Mouse (Mus musculus): ENCODE results near the gene Stox2.

The Stox2 gene

DNA sequence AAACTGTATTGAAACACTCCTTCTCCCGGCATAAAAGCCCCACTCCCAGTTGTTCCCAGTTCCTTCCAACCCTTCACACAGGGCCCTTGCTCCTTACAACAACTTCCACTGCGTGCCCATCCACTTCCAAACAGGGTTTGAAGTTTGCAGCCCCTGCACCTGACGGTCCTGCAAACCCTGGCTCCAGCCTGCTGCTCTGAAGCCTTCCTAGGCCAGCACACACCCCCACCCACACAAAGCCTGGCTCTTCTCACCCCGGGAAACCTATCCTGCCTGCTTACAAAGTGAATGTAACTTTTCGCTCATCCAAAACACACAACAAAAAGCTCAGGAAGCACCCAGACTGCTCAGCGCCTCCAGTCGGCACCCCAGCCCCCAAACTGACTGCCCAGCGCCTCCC lies 37.1 kb downstream of the Stox2 start:
- 38% methylated on average over 8 of the region's 8 CpGs for WGBS

DNA sequence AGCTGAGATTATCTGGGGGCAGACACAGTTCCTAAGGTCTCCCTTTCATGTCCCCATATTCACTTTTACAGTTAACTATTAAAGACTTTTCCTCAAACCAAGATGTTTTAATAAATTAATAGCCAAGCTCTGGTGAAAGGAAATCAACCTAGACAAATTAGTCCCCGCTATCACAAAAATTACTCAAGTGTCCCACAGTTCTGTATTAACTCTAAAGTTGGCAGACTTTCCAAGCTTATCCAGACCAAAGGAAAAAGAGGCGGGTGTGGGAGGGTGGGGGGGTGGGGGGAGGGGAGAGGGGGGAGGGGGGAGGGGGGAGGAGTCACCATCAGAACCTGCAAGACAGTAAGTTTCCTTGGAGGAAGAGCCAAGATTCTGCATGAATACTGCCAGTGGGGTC lies 41.3 kb downstream of the Stox2 start:
- WGBS: 90% methylated on average over 1 of the region's 2 CpGs

DNA sequence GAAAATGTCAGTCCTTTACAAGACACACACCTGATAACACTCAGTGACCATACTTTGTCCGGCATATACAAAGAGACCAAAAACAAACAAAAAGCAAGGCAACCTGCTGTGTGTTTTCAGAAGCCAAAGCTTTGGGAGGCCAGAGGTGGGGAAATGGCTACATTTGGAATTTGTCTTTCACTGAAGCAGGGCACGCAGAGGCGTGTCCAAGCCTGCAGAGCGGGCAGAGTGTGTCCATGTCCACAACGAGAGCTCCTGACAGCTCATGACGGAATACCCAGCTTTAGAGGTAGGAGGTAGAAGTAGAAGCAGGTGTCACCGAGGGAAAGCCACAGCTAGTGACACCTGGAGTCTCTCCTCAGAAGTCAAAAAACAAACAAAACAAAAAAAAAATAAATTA lies 53.2 kb downstream of the Stox2 start:
- 71% methylated on average over 7 of the region's 7 CpGs for WGBS

DNA sequence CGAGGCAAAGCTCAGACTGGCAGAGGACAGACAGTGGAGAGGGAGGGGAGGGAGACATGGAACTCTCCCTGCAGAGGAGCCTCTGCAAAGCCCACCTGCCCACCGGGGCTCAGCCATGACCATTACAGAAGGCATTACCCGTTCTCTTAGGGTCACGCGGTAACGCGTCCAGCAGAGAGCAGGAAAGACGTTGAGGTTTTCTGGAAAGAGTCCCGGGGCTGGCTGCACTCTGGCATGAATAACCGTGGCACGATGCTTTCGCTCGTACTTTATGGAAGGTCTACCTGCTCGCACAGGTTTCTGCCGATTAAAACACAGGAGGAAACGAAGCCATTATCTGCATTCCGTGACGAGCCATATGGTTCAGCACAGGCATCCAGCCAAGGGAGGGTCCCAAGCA lies 53.9 kb downstream of the Stox2 start:
- WGBS: 54% methylated on average over 18 of the region's 18 CpGs

DNA sequence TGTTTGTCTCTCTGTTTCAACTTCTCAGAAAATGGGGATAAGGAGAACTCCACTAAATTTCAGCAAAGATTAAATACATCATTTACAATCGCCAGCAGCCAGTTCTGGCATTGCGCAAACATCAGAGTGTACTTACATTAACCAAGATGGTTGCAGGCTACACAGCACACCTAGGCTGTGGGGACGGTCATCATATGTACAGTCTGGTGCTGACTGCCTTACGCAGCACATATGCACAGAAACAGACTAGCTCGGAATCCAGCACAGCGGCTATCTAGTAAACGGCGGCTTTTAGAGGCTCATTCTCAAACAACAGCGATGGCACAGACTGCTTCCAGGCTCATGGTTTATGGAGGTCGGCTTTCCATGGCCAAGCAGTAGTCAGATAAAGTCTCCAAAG lies 54.3 kb downstream of the Stox2 start:
- 84% methylated on average over 10 of the region's 10 CpGs for WGBS

DNA sequence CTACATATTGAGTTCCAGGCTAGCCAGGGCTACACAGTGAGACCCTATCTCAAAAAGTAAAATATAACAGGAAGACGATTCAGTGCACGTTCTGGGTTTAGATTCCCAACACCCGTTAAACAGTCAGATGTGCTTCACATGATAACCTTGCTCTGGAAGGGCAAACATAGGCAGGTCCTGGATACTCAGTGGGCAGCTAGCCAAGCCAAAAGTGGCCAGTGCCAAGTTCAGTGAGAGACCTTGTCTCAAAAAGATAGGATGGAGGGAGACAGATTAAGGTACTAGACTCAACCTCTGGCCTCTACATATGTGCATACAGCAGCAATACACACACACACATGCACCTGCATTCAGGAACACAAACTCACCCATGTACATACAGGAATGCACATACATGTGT lies 56.7 kb downstream of the Stox2 start:
- 77% methylated on average over 3 of the region's 3 CpGs for WGBS

DNA sequence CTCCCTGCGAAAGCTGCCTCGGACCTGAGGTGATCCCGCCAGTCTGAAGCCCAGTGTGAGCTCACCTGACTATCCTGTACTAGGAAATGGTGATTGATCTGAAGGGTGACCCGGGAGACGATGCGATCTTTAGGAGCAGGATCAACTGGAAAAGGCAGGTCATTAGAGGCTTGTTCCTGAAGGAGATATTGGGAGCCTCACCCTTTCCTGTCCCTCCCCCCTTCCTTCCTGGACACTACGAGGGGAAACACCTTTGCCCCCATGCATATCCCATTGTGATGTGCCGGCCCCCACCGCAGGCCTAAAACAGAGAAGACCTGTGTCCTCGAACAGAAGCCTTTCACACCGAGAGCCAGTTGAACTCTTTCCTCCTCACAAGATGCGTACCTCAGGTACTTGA lies 58.0 kb downstream of the Stox2 start:
- 77% methylated on average over 12 of the region's 12 CpGs for WGBS

DNA sequence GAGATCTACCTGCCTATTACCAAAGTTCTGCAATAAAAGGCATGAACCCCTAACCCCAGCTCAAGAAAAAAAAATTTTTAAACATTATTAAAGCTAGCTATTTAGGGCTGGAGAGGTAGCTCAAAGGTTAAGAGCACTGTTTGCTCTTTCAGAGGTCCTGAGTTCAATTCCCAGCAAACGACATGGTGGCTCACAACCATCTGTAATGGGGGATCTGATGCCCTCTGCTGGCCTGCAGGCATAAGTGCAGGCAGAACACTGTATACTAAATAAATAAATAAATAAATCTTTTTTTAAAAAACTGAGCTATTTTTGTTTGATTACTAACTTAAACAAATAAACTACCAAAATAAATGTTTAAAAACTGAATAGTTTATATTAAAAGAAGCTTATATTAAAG lies 60.4 kb downstream of the Stox2 start:
- 65% methylated on average over 1 of the region's 1 CpGs for WGBS

DNA sequence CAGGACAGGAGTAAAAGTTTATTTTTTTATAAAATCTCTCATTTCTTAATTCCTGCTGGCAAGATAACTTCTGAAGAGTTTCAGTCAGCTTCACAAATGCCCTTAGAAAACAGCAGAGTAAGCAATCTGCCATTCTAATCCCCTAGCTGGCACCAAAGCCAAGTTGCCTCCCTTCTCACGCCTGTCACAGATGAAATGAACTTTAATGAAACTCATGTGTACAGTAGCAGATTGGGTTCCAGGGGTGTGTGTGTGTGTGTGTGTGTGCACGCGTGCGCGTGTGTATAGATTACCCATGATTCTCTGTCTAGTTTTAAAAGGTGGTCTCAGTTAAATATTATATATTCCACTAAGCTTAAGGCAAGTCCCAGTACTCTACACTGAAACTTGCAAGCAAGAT lies 62.0 kb downstream of the Stox2 start:
- 64% methylated on average over 5 of the region's 5 CpGs for WGBS

DNA sequence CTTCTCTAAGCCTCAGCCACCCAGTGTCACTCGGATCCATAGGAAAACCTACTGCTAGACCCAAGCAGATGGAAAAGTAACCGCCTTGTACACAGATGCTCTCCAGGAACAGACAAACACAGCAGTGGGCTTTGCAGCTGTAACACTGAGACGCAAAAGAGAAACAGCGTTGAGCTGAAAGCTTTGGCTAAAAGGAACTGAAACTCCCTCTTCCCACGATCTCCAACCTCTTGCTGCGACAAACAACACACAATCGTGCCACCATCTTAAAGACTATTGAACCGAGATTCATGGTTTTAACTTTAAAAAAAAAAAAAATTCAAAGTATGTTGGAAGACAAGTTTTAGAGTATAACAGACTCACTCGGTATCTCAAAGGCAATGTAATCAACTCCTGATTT lies 62.5 kb downstream of the Stox2 start:
- 74% methylated on average over 9 of the region's 9 CpGs for WGBS

DNA sequence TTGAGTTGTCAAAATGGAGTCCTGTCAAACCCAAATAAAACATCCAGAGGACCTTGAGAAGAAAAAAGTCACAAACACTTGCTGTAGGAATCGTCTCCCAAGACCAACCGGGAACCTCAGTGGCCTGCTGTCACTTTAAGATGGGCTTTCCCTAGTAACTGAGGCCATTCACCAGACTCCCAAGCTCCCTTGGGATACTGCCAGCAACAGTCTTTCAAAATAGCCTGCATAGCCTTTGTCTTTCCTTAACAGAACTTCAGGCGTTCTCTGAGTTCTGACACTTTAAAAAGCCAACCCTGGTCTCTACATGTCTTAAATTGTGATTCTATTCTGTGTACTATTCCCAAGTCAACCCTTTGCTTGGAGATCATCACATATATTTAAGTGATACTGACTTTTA lies 64.9 kb downstream of the Stox2 start:
- WGBS: 48% methylated on average over 3 of the region's 3 CpGs

DNA sequence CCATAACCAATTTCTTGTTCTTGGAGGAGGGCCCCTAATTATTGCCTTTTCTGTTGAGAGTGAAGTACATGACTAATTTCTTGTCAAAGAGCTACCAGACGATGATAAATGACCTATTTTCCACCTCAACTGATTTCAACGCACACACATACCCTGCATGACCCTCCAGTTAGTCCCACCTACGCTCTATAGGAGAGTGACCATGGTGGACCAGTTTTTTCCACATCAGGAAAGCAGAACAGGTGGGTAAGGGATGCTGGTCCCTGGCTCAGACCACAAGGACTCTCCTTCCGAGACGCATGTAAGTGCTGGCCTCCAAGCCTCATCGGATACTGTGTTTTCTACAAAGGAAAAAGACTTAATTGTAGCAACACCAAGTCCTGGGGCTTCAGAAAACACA lies 65.4 kb downstream of the Stox2 start:
- 63% methylated on average over 6 of the region's 6 CpGs for WGBS

DNA sequence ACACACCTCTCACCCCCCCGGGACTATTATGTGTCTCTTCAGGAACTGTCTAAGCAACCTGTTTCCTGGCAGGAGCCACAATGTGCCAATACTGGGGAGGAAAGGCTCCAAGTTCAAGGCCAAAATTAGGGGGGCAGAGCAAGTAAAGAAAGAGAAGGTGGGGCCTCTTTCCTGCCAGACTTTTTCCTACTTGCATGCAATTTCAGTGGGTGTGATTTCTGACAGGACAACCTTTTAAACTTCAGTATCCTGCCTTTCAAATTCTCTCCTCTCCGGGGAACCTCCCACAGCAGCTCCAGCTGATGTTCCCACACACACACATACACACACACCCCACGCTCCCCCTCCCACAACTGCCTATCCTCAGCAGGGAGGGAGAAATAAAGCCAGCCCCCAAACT lies 66.1 kb downstream of the Stox2 start:
- WGBS: 30% methylated on average over 3 of the region's 3 CpGs

DNA sequence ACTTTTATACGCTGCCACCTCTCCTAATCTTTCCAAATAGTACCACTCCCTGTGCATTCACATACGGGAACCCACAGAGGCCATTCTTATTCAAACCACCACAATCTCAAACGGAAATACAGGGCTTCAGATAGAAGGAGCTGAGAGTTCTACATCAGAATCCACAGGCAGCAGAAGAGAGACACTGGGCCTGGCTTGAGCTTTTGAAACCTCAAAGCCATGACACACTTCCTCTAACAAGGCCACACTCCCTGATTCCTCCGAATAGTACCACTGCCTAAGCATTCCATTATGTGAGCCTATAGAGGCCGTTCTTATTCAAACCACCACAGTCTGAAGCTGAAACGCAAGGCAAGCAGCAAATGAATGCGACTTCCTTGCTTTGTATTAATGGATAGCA lies 69.5 kb downstream of the Stox2 start:
- WGBS: 91% methylated on average over 7 of the region's 7 CpGs

DNA sequence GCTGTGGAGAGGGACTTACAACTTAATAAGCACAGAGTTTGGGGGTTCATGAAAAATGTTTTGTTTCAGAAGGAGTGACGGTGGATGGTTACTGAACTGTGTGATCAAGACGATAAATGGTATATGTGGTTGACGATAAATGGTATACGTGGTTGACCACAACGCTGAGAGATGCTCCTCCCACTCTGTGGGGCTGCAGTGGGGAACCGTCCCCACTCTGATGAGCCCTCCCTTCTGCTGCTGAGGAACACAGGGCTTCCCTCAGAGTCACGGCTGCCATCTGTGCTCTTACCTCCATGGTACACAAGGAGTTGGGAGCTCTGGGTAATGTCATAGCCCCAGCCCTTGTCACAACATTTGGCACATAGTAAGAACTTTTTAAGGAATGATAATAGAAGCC lies 72.4 kb downstream of the Stox2 start:
- 91% methylated on average over 7 of the region's 7 CpGs for WGBS

DNA sequence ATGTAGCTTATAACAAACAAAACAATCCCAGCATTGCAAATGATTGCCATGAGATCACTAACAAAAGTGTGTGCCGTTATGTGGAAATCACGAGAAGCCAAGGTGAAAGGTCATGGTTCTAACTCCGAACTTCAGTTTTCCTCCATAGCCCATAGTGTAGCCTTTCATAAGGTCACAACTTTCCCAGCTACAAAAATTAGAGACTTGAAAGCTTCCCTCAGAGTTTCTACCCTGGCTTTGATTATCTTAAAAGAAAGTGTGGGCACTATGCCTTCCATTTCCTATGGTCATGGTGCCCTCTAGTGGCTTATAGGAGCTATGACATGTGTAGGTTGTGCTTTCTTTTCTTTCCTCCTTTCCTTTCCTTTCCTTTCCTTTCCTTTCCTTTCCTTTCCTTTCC lies 74.6 kb downstream of the Stox2 start:
- 9% methylated on average over 3 of the region's 3 CpGs for WGBS

DNA sequence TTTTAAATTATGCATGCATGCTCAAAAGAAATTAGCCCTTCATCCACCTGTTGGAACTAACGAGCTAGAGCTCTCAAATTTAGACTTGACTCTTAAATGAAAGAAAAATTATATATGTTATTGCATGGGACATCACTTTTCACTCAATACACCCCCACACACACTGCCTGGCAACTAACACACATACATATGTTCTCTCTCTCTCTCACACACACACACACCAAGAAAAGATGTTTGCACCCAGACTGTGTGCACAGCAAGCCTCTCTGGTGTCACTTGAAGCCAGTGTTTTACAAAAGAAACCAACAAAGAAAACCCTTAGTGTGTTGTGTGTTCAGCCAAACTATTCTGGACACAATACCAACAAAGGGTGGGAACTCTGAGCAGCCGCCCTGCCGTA lies 75.1 kb downstream of the Stox2 start:
- 32% methylated on average over 3 of the region's 3 CpGs for WGBS

DNA sequence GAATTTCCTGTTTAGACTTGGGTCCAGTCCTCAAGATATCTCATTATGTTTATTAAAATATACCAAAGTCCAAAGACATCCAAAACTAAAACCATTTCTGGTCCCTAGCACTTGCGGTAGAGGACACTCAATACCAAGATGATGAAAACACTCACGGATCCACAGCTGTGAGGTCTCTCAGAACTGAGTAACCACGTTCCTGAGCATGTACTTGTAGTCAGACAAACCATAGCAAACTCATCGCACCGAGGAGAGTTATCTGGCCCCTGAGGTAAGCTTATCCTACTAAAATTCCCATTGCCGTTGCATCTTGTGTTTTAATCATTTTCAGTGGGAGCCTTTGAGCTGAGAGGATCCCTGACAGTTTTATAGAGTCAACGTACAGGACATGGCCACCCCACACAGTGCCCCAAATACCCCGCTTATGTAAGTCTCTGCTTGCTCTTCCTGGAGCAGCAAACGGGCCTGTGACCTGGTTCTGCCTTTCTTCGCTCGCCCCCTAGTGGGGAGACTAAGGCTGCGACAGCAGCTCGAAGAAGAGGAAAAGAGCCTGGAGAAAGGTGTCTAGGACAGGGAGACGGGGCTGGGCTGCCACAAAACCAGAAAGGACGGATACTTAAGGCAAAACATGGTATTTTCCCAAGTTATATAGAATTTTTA lies 75.6 kb downstream of the Stox2 start:
- WGBS: 13% methylated on average over 15 of the region's 15 CpGs

DNA sequence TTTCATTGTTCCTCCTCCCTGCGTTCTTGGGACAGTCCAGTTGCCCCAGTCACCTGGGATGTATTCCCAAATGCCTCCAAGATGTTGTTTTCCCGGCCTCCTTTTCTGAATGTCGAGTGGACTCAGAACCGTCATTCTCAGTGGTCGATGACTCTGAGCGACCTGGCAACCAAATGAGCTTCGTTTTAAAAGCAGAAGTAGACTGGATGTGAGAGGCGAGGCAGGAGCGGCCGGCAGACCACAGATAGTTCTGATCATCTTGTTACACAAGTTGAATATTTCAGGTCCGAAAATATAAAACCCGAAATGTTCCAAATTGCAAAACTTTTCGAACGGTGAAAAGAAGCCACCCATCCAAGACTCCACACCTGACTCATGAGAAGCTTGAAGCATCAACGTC lies 76.2 kb downstream of the Stox2 start:
- WGBS: 77% methylated on average over 15 of the region's 15 CpGs

DNA sequence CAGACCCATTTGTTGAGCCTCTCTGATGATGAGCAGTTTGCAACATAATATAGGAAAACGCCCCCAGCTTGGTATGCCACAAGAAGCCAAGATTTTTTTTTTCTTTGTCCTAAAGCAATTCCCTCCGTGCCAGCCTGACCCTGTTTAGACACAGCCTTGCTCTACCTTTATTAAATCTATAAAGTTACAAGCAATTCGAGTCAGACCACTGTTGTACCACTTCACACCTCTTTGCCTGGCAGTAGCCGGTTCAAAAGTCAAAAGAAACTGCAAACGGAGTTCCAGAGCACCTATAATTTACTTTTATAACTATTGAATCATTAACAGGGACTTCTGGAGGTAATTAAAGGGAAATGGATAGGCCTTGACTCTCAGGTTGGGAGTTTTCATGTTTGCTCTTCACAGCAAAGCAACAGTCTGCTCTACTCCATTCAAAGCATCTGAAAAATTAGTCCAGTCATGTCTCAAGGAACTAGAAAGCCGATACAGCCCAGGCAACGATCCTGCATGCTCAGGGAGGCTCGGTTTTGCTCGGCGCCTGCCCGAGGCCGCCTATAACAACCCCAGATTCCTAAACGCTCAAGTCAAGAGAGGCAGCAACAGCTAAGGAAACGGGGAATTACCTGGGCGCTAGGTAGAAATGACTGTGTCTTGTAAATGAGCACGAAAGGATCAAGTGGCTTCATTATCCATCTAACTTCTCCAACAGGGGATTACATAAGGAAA lies 77.0 kb downstream of the Stox2 start:
- WGBS: 77% methylated on average over 16 of the region's 16 CpGs

DNA sequence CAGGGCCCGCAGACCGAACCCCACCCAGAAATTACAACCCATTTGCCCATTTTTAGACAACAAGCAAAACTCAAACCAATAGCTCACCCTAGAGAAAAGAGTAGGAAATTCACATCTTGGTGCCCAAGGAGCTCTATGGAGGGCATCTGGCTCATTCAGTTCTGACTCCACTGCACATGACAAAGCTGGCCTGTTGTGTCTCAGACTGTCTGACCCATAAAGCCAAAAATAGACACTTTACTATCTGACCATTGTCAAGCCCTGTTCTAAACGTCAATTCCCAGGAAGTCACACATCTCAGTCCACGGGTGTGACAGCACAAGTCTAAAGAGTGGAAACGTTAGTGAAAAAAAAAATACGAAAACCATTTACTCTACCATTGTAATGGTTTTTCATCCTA lies 79.1 kb downstream of the Stox2 start:
- WGBS: 76% methylated on average over 6 of the region's 6 CpGs

DNA sequence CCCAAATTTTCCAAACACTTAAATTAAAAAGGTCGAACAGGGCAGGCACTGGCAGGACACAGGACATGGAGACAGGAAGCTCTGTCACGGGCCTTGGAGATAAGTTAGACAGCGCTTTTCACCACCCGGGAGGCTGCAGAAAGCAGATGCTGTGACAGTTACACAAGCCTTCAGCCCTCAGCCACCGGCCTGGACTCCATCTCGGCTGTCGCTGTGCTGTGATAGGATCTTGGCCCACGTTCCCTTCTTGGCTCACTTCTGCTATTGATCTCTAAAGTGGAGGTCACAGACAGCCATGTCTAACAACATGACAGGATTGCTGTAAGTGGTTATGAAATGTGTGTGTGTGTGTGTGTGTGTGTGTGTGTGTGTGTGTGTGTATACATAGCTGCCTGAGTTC lies 82.9 kb downstream of the Stox2 start:
- 44% methylated on average over 8 of the region's 8 CpGs for WGBS

DNA sequence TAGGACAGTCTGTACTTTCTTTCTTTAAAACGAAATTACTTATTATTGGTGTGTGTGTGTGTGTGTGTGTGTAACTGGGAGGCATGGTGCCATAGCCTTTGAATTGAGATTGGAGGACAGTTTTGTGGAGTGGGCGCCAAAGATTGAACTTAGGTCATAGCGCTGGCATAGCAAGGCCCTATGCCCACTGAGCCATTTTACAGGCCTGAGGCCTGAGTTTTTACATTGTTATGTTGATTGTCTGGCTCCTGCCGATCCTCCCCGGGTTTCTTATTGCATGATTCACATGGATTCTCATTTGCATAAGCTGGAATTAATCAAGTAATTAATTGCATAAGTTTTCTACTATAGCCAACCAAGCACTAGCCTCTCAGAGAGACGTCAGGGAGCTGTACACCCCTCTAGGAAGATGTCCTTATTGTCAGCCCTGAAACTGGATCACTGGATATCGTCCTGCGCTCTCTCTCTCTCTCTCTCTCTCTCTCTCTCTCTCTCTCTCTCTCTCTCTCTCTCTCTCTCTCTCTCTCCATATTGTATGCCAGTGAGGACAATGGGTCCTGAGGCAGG lies 90.7 kb downstream of the Stox2 start:
- 72% methylated on average over 8 of the region's 8 CpGs for WGBS

All from cerebral cortex, adult 2 months (tissue).